ENCODE assay signal across 10 mouse cellular contexts in genomic region chr1:37341914-37342313, GRCm38 (mm10). TPM values are rescaled to one million over a fixed set of nuclear protein-coding genes. Genes with fewer than 3 reads are reported as not detected.
DNase-seq lines count a peak whose midpoint lies in the region; ATAC-seq lines count a peak whose summit lies in the region.
"Had no signal": no experiment of that assay in that cellular context is flagged by ENCODE, and none has a peak within 500 bp of the region (broad histone marks: within the 10 kb centered on the region; RNA-seq: fewer than 3 reads in every experiment).

No protein-coding gene starts in this region.

- H3K9ac ChIP-seq in liver, embryonic 11.5 days (ENCODE audit: low read depth, low read length), result no peak overlapping the region
- no peak overlapping the region for H3K9ac ChIP-seq in stomach, embryonic 14.5 days (replicated peaks; ENCODE audit: low read depth, low read length)
- H3K9ac ChIP-seq in hindbrain, embryonic 13.5 days, result no peak overlapping the region
- H3K9ac ChIP-seq: hindbrain, embryonic 15.5 days had no signal

- no peak overlapping the region for H3K4me2 ChIP-seq in liver, embryonic 11.5 days
- no peak overlapping the region for H3K4me2 ChIP-seq in stomach, embryonic 14.5 days (replicated peaks; ENCODE audit: low read depth, low read length)
- H3K4me2 ChIP-seq in hindbrain, embryonic 13.5 days, result no peak overlapping the region
- H3K4me2 ChIP-seq: hindbrain, embryonic 15.5 days had no signal

- H3K36me3 ChIP-seq in liver, embryonic 11.5 days (ENCODE audit: control insufficient read depth, insufficient read depth, low read length), result no peaks in the 10 kb centered on the region
- no peaks in the 10 kb centered on the region for H3K36me3 ChIP-seq in stomach, embryonic 14.5 days (ENCODE audit: control insufficient read depth, insufficient read depth, low read length)
- H3K36me3 ChIP-seq in midbrain, embryonic 10.5 days, result no peaks in the 10 kb centered on the region
- H3K36me3 ChIP-seq in hindbrain, embryonic 13.5 days, result no peaks in the 10 kb centered on the region
- H3K36me3 ChIP-seq: hindbrain, embryonic 15.5 days had no signal

- intact Hi-C loops in heart, postnatal 10 days (cut with DNase I), result no loop called here

- ATAC-seq in liver, embryonic 11.5 days (replicated peaks; ENCODE audit: low FRiP score), result 0 out of 2 replicates have a peak, but pooled peaks have one; percentile 24
- peak; percentile 77; the same call in 1 of the 2 replicates for ATAC-seq in stomach, embryonic 14.5 days (ENCODE audit: insufficient number of reproducible peaks, insufficient read depth, low FRiP score, low read depth)
- no peak for ATAC-seq in hindbrain, embryonic 13.5 days (ENCODE audit: low FRiP score)

- 73% methylated on average over 4 of the region's 4 CpGs for WGBS in liver, embryonic 11.5 days
- WGBS in stomach, embryonic 14.5 days, result 48% methylated on average over 4 of the region's 4 CpGs
- WGBS in midbrain, embryonic 10.5 days, result 85% methylated on average over 4 of the region's 4 CpGs
- 86% methylated on average over 4 of the region's 4 CpGs for WGBS in hindbrain, embryonic 13.5 days

- DNase-seq in embryo, embryonic 11 days, result peak; percentile 11
- DNase-seq in embryo, embryonic 10.5 days (ENCODE audit: low spot score), result no peak
- DNase-seq in liver, embryonic 11.5 days (ENCODE audit: low spot score), result no peak
- DNase-seq in liver, result no peak
- DNase-seq in heart, postnatal 10 days, result peak; percentile 50 to 58
- DNase-seq in midbrain, embryonic 10.5 days (ENCODE audit: low spot score), result no peak
- DNase-seq: right cerebral cortex, postnatal 25 days had no signal

- H3K27ac ChIP-seq in liver, embryonic 11.5 days (ENCODE audit: low read depth, low read length), result no peak overlapping the region
- no peak overlapping the region for H3K27ac ChIP-seq in stomach, embryonic 14.5 days (ENCODE audit: low read length)
- H3K27ac ChIP-seq in midbrain, embryonic 10.5 days (replicated peaks), result no peak overlapping the region
- no peak overlapping the region for H3K27ac ChIP-seq in hindbrain, embryonic 13.5 days
- H3K27ac ChIP-seq: hindbrain, embryonic 15.5 days had no signal

- no peaks in the 10 kb centered on the region for H3K27me3 ChIP-seq in liver, embryonic 11.5 days (replicated peaks; ENCODE audit: control insufficient read depth, insufficient read depth, low read length)
- no peaks in the 10 kb centered on the region for H3K27me3 ChIP-seq in stomach, embryonic 14.5 days (ENCODE audit: control insufficient read depth, insufficient read depth, low read length)
- no peaks in the 10 kb centered on the region for H3K27me3 ChIP-seq in midbrain, embryonic 10.5 days (ENCODE audit: low read depth, poor library complexity, severe bottlenecking)
- no peaks in the 10 kb centered on the region for H3K27me3 ChIP-seq in hindbrain, embryonic 13.5 days
- H3K27me3 ChIP-seq: hindbrain, embryonic 15.5 days had no signal

- H3K4me1 ChIP-seq in liver, embryonic 11.5 days (replicated peaks; ENCODE audit: control insufficient read depth, insufficient read depth, low read length), result peaks cover 8% of the 10 kb centered on the region
- H3K4me1 ChIP-seq in stomach, embryonic 14.5 days (ENCODE audit: control insufficient read depth, insufficient read depth, low read length), result peaks cover 9% of the 10 kb centered on the region; the same call in 1 of the 2 replicates
- H3K4me1 ChIP-seq in midbrain, embryonic 10.5 days, result no peaks in the 10 kb centered on the region
- peaks cover 8% of the 10 kb centered on the region; the same call in 1 of the 2 replicates for H3K4me1 ChIP-seq in hindbrain, embryonic 13.5 days (replicated peaks)
- H3K4me1 ChIP-seq: hindbrain, embryonic 15.5 days had no signal

- no peaks in the 10 kb centered on the region for H3K9me3 ChIP-seq in liver, embryonic 11.5 days (ENCODE audit: control insufficient read depth, low read length)
- H3K9me3 ChIP-seq in stomach, embryonic 14.5 days (ENCODE audit: control insufficient read depth, low read depth, low read length), result no peaks in the 10 kb centered on the region
- no peaks in the 10 kb centered on the region for H3K9me3 ChIP-seq in midbrain, embryonic 10.5 days (replicated peaks)
- H3K9me3 ChIP-seq in hindbrain, embryonic 13.5 days, result no peaks in the 10 kb centered on the region
- H3K9me3 ChIP-seq: hindbrain, embryonic 15.5 days had no signal

- H3K4me3 ChIP-seq in liver, embryonic 11.5 days (ENCODE audit: low read depth, low read length), result no peak overlapping the region
- H3K4me3 ChIP-seq in stomach, embryonic 14.5 days (ENCODE audit: low read depth, low read length), result no peak overlapping the region
- no peak overlapping the region for H3K4me3 ChIP-seq in midbrain, embryonic 10.5 days
- no peak overlapping the region for H3K4me3 ChIP-seq in hindbrain, embryonic 13.5 days
- H3K4me3 ChIP-seq: hindbrain, embryonic 15.5 days had no signal

RNA-seq across cellular contexts. Expression of gene Inpp4a, which starts 42.2 kb away (rescaled TPM):
- polyA plus RNA-seq in liver, embryonic 11.5 days (2014; fragmentation: Nextera tagmentation; extraction: Ambion mirVana), result 6.0 and 6.8 TPM in 2 replicates
- total RNA-seq in heart, postnatal 10 days (2021), result 10 to 100 TPM; 17.3 to 18.6 TPM
- polyA plus RNA-seq in stomach, embryonic 14.5 days (2014; fragmentation: Nextera tagmentation; extraction: Ambion mirVana), result 19.5 and 20.8 TPM in 2 replicates
- 11.9 and 17.4 TPM in 2 replicates for polyA plus RNA-seq in midbrain, embryonic 10.5 days (2016; fragmentation: Nextera tagmentation; extraction: Ambion mirVana)
- 59.1 and 60.9 TPM in 2 replicates for polyA plus RNA-seq in hindbrain, embryonic 13.5 days (2015; fragmentation: Nextera tagmentation; extraction: Ambion mirVana)

Comparison
In these comparisons a context has a peak if more than half of its experiments do, and no peak if none do; other contexts are left out.
1. DNase-seq: peak in embryo, embryonic 11 days (single experiment) and heart, postnatal 10 days (2 of 2); none in embryo, embryonic 10.5 days (single experiment), liver, embryonic 11.5 days (single experiment), liver (single experiment) and midbrain, embryonic 10.5 days (single experiment).